Mouse (Mus musculus): Measurements from ENCODE around the gene Tnfrsf1a. TPM values are rescaled to one million over a fixed set of nuclear protein-coding genes. Genes with fewer than 3 reads are reported as not detected.
A peak's percentile ranks its signal among the peaks of the same experiment; 100 is the strongest.

Gene Tnfrsf1a
- polyA plus RNA-seq, 1 experiment from 2014 or later: 83.3 TPM

DNA sequence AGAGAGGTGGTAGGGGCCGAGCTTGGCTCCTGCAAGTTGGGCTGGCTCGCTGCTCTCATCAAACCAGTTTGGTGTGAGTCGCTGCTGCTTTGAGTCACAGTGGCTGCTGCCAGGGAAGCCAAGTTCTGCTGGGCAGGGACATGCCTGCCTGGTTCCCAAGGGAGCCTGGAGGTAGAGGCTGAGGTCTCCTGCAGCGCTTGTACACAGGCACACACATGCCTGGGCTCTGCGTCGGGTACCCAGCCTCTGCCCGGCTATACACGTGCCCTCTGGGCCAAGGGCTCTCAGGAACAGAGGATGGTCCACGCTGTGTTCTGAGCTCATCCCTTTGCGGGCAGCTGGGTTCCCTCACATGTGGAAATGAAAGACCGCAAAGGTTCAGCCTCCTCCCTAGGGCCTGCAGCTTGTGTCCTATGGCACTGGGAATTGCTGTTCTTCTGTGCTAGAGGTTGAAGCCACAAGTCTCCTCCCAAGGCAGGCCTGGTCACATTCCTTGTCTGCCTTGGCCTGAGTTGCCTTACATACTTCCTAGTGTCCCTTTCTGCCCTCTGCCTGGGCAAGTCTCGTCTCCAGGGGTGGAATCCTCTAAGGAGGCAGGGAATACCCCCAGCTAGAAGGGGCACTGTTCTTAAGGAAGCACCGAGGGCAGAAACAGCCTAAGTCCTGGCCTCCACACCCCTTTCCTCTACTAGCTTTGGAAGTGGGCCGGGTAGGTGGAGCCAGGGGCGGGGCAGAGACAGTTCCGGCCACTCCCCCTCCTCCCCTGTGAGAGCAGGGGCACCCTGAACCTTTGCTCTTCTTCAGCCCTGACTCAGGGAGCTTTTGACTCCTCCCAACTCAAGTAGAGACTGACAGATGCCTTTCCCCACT, 28.7 kb downstream of the Tnfrsf1a start:
- peak overlapping the region; percentile 93 for H3K4me2 ChIP-seq
- H3K4me3 ChIP-seq (replicated peaks): no peak overlapping the region
- peaks cover 45% of the 10 kb centered on the region for H3K4me1 ChIP-seq
- H3K27me3 ChIP-seq: peaks cover 38% of the 10 kb centered on the region
- peak; percentile 64 for ATAC-seq (replicated peaks; ENCODE audit: low FRiP score)
- H3K36me3 ChIP-seq: no peaks in the 10 kb centered on the region
- 36% methylated on average over 16 of the region's 16 CpGs for WGBS
- peak overlapping the region; percentile 54 for H3K27ac ChIP-seq
- no peak overlapping the region for H3K9ac ChIP-seq
- H3K9me3 ChIP-seq (replicated peaks): no peaks in the 10 kb centered on the region

GRCm38 (mm10) chr6:125378621-125379020, 29.5 kb downstream of the Tnfrsf1a start:
- no peak overlapping the region for H3K4me3 ChIP-seq (replicated peaks)
- no peak overlapping the region for H3K9ac ChIP-seq
- peak overlapping the region; percentile 93 for H3K4me2 ChIP-seq
- no peak for ATAC-seq (replicated peaks; ENCODE audit: low FRiP score)
- no peak overlapping the region for H3K27ac ChIP-seq
- H3K27me3 ChIP-seq: peaks cover 40% of the 10 kb centered on the region
- no peaks in the 10 kb centered on the region for H3K9me3 ChIP-seq (replicated peaks)
- WGBS: 18% methylated on average over 6 of the region's 6 CpGs
- no peaks in the 10 kb centered on the region for H3K36me3 ChIP-seq
- H3K4me1 ChIP-seq: peaks cover 46% of the 10 kb centered on the region

DNA sequence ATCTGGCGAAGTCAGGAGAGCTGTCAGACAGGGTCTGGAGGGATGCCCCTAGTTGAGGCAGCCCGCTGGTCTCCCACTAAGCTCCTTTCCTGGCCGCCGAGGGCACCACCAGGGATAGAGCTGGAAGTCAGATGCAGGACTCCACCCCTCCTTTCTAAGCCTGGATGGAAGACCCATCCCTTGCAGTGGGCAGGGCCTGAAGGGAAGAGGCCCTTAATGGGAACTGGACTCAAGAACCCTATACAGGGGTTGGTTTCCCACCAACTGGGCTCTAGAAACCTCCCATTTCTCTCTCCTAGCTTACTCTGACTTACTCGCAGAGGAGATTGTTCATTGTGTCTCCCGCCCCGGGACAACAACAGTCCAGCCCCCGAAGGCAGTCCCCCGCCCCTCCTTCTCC, 30.6 kb downstream of the Tnfrsf1a start:
- 4% methylated on average over 9 of the region's 9 CpGs for WGBS
- H3K4me2 ChIP-seq: peak overlapping the region; percentile 93
- peak overlapping the region; percentile 53 for H3K4me3 ChIP-seq (replicated peaks)
- peaks cover 46% of the 10 kb centered on the region for H3K4me1 ChIP-seq
- H3K27ac ChIP-seq: 0 out of 2 replicates have a peak overlapping the region, but pooled peaks have one; percentile 33
- peak overlapping the region; percentile 54; the same call in 1 of the 2 replicates for H3K9ac ChIP-seq
- no peaks in the 10 kb centered on the region for H3K36me3 ChIP-seq
- peak; percentile 16; the same call in 1 of the 2 replicates for ATAC-seq (replicated peaks; ENCODE audit: low FRiP score)
- peaks cover 40% of the 10 kb centered on the region for H3K27me3 ChIP-seq
- no peaks in the 10 kb centered on the region for H3K9me3 ChIP-seq (replicated peaks)

- Histone ChIP-seq H3K27me3 (peaks cover 40% of the 10 kb centered on the region), H3K9ac (peak within 1 kb of the TSS; percentile 54), H3K4me2 (peak within 1 kb of the TSS; percentile 93), H3K4me3 (replicated peaks) (peak within 1 kb of the TSS; percentile 53), H3K36me3 (no peaks in the 10 kb centered on the region), H3K4me1 (peaks cover 46% of the 10 kb centered on the region), H3K27ac (peak within 1 kb of the TSS; percentile 33), H3K9me3 (replicated peaks) (no peaks in the 10 kb centered on the region)
- peak; percentile 41 for ATAC-seq (replicated peaks; ENCODE audit: low FRiP score)
- 7% methylated on average over 35 of the region's 40 CpGs for WGBS
Measured at GRCm38 (mm10) chr6:125380372-125381360, 31.5 kb downstream of the Tnfrsf1a start, which contains the start of gene Plekhg6. Plekhg6 (minus strand) TSS chr6:125380793.

- Histone ChIP-seq H3K4me3 (replicated peaks) (no peak overlapping the region), H3K9me3 (replicated peaks) (no peaks in the 10 kb centered on the region), H3K9ac (no peak overlapping the region), H3K27me3 (peaks cover 40% of the 10 kb centered on the region), H3K36me3 (no peaks in the 10 kb centered on the region), H3K27ac (no peak overlapping the region), H3K4me1 (peaks cover 45% of the 10 kb centered on the region), H3K4me2 (no peak overlapping the region)
- ATAC-seq (replicated peaks; ENCODE audit: low FRiP score): no peak
- WGBS: 35% methylated on average over 2 of the region's 2 CpGs
Measured at GRCm38 (mm10) chr6:125382024-125382423, 32.9 kb downstream of the Tnfrsf1a start.

GRCm38 (mm10) chr6:125385066-125385974, 36.2 kb downstream of the Tnfrsf1a start:
- WGBS: 67% methylated on average over 11 of the region's 11 CpGs
- Histone ChIP-seq H3K4me3 (replicated peaks) (no peak overlapping the region), H3K27me3 (peaks cover 21% of the 10 kb centered on the region), H3K27ac (no peak overlapping the region), H3K9me3 (replicated peaks) (no peaks in the 10 kb centered on the region), H3K4me2 (no peak overlapping the region), H3K36me3 (no peaks in the 10 kb centered on the region), H3K9ac (no peak overlapping the region), H3K4me1 (peaks cover 12% of the 10 kb centered on the region)
- no peak for ATAC-seq (replicated peaks; ENCODE audit: low FRiP score)

DNA sequence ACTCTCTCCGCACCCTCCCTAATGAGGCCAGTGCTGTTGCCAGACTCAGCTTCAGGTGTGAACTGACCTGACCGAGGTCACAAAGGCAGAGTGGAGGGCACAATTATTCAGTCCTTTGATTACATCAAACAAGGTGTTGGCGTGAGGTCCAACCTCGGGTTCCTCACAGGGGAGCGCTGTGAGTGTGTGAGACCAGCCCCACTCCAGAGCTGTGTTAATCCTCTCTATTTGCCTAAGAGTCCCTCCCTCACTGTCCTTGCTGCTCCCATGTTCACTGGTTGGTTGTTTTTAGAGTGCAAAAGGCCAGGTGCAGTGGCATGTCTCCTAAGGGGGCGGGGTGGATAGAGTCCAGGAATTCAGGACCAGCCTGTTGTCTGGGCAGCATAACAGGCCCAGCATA, 36.9 kb downstream of the Tnfrsf1a start:
- Histone ChIP-seq H3K27ac (no peak overlapping the region), H3K27me3 (peaks cover 13% of the 10 kb centered on the region), H3K9ac (no peak overlapping the region), H3K4me2 (no peak overlapping the region), H3K36me3 (no peaks in the 10 kb centered on the region), H3K4me1 (peaks cover 4% of the 10 kb centered on the region), H3K4me3 (replicated peaks) (no peak overlapping the region), H3K9me3 (replicated peaks) (no peaks in the 10 kb centered on the region)
- 51% methylated on average over 6 of the region's 6 CpGs for WGBS
- ATAC-seq (replicated peaks; ENCODE audit: low FRiP score): no peak

GRCm38 (mm10) chr6:125389853-125390252, 40.7 kb downstream of the Tnfrsf1a start:
- Histone ChIP-seq H3K4me1 (no peaks in the 10 kb centered on the region), H3K4me2 (no peak overlapping the region), H3K4me3 (replicated peaks) (no peak overlapping the region), H3K27ac (no peak overlapping the region), H3K27me3 (no peaks in the 10 kb centered on the region), H3K9me3 (replicated peaks) (no peaks in the 10 kb centered on the region), H3K36me3 (no peaks in the 10 kb centered on the region), H3K9ac (no peak overlapping the region)
- WGBS: 90% methylated on average over 5 of the region's 5 CpGs
- ATAC-seq (replicated peaks; ENCODE audit: low FRiP score): no peak

DNA sequence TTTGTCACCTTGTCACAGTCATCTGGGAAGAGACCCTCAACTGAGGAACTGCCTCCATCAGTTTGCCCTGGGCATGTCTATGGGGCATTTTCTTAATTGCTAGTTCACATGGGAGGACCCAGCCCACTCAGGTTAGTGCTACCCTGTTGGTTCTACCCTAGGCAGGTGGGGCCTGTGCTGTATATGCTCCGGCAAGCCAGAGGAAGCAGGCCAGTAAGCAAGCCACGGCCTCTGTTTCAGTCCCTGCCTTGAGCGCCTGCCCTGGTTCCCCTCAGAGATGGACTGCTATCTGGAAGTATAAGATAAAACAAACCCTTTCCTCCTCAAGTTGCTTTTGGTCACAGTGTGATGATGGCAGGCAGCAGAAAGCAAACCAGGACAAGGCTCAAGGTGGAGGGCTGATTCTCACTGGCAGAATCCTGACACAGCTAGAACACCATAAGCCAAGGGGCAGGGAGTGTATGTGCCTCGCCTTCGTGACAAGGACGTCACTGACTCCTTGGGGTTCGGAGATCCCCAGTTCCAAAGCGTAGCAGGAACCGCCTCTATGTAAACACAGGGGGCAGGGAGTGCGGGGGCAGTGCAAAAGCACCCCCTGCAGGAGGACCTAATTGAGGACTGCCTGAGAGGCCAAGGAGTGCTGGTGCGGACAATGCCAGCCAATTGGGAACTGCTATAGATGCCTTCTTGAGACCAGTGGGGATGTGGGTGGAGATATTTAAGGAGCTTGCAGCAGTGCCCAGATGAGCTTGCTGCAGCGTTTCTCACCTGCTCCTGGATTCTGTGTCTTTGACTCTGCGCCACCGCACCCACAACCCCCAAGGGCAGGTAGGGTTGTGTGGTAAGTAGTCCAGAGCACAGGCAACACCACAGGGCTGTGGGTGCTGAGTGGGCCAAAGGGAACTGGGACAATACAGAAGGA, 56.6 kb downstream of the Tnfrsf1a start:
- Histone ChIP-seq H3K27ac (no peak overlapping the region), H3K27me3 (no peaks in the 10 kb centered on the region), H3K4me2 (no peak overlapping the region), H3K9me3 (replicated peaks) (no peaks in the 10 kb centered on the region), H3K4me3 (replicated peaks) (no peak overlapping the region), H3K4me1 (peaks cover 2% of the 10 kb centered on the region; the same call in 1 of the 2 replicates), H3K36me3 (no peaks in the 10 kb centered on the region), H3K9ac (no peak overlapping the region)
- no peak for ATAC-seq (replicated peaks; ENCODE audit: low FRiP score)
- 70% methylated on average over 14 of the region's 14 CpGs for WGBS

GRCm38 (mm10) chr6:125407224-125407623, 58.1 kb downstream of the Tnfrsf1a start:
- ATAC-seq (replicated peaks; ENCODE audit: low FRiP score): no peak
- WGBS: 81% methylated on average over 7 of the region's 7 CpGs
- H3K9me3 ChIP-seq (replicated peaks): no peaks in the 10 kb centered on the region
- no peak overlapping the region for H3K4me2 ChIP-seq
- no peaks in the 10 kb centered on the region for H3K27me3 ChIP-seq
- H3K27ac ChIP-seq: no peak overlapping the region
- H3K9ac ChIP-seq: no peak overlapping the region
- no peak overlapping the region for H3K4me3 ChIP-seq (replicated peaks)
- no peaks in the 10 kb centered on the region for H3K36me3 ChIP-seq
- peaks cover 8% of the 10 kb centered on the region for H3K4me1 ChIP-seq

All from kidney, embryonic 15.5 days (tissue).